Mouse (Mus musculus) intestine, embryonic 16.5 days (tissue): ENCODE data around the gene Fam50b. TPM values are rescaled to one million over a fixed set of nuclear protein-coding genes. Genes with fewer than 3 reads are reported as not detected.
A peak's percentile ranks its signal among the peaks of the same experiment; 100 is the strongest.

Experiments used
- ATAC-seq: fragments of 200-750 bp; cut with Nextera tagmentation; 2 replicates; pipeline ENCODE4 v1.8.0; 2017; ENCODE audit warnings: moderate TSS enrichment, moderate library complexity
- H3K27ac ChIP-seq: fragments of 300-500 bp; sonication (generic); 2 replicates; pipeline ENCODE4 v1.5.1; 2014; ENCODE audit warnings: mild to moderate bottlenecking, low read length
- H3K27me3 ChIP-seq: fragments of 300-500 bp; sonication (generic); replicated peaks from 2 replicates; pipeline ENCODE4 v1.6.1; 2014; ENCODE audit warnings: low read length, control low read depth, mixed read lengths; ENCODE audit not compliant: control insufficient read depth, insufficient read depth
- H3K36me3 ChIP-seq: fragments of 300-500 bp; sonication (generic); 2 replicates; pipeline ENCODE4 v1.6.1; 2014; ENCODE audit warnings: low read length, control low read depth; ENCODE audit not compliant: control insufficient read depth, insufficient read depth
- H3K4me1 ChIP-seq: fragments of 300-500 bp; sonication (generic); 2 replicates; pipeline ENCODE4 v1.6.1; 2014; ENCODE audit warnings: low read length, control low read depth, mixed read lengths; ENCODE audit not compliant: control insufficient read depth, insufficient read depth
- H3K4me2 ChIP-seq: fragments of 300-500 bp; sonication (generic); 2 replicates; pipeline ENCODE4 v1.6.1; 2014; ENCODE audit warnings: low read depth, low read length, control low read depth
- H3K4me3 ChIP-seq: fragments of 300-500 bp; sonication (generic); 2 replicates; pipeline ENCODE4 v1.5.1; 2014; ENCODE audit warnings: mild to moderate bottlenecking, low read length
- H3K9ac ChIP-seq: fragments of 300-500 bp; sonication (generic); 2 replicates; pipeline ENCODE4 v1.6.1; 2014; ENCODE audit warnings: low read depth, low read length
- H3K9me3 ChIP-seq: fragments of 300-500 bp; sonication (generic); 2 replicates; pipeline ENCODE4 v1.6.1; 2016; ENCODE audit warnings: low read length, control low read depth; ENCODE audit not compliant: control insufficient read depth
- WGBS: fragments of 180-500 bp; shearing (Covaris S2); extraction: QIAGEN DNeasy Blood & Tissue Kit; methylation state at CpG from one replicate; pipeline ENCODE4 v1.1.7; 2014; 5-methylcytosine and 5-hydroxymethylcytosine counted together
- polyA plus RNA-seq: library from polyadenylated mRNA; unstranded; fragments of >200 nt; fragmentation: Nextera tagmentation; extraction: Ambion mirVana; gene quantifications from 2 replicates; pipeline ENCODE4 v1.2.1, GENCODE M21; 2015

Fam50b gene
- polyA plus RNA-seq, 1 experiment from 2014 or later = not detected

DNA sequence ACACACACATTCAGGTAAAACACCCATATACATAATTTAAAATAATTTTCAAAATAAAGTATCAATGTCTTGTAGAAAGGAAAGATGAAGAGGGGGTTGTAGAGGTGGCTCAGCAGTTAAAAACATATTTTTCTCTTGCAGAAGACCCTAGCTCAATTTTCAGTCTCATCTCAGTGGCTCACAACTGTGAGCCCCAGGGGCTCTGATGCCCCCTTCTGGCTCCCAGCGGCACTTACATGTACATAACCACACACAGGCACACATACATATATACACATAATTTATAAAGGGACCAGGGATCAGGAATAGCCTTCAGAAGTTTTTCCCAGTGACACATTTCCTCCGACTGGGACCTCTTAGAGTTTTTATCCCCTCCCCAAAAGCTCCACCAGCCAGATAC is 7.6 kb upstream of the Fam50b start:
- Histone ChIP-seq H3K9me3 (no peaks in the 10 kb centered on the region), H3K4me1 (peaks cover 16% of the 10 kb centered on the region; the same call in 1 of the 2 replicates), H3K4me3 (no peak overlapping the region), H3K27me3 (no peaks in the 10 kb centered on the region), H3K36me3 (no peaks in the 10 kb centered on the region), H3K4me2 (no peak overlapping the region), H3K27ac (peak overlapping the region; percentile 78; the same call in 1 of the 2 replicates), H3K9ac (no peak overlapping the region)
- ATAC-seq = no peak
- WGBS = 92% methylated on average over 2 of the region's 2 CpGs

DNA sequence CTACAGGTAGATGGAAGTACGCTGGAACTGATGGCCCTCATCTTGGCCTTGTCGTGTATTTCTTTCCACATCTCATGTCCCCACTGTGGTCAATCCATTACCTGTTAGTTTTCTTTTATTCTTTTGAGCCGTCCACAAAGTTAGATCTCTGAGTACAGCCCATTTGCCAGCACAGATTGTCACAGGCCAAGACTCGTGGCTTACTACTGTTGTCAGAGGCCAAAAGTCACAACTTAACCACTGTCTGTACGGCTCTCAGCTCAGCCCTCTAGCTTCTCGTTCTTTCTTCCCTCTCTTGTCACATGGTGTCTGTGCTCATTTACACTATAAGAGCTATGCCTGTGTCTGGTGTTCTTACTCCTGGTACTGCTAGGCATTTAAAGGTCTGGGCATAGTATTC is 3.1 kb upstream of the Fam50b start:
- H3K27me3 ChIP-seq = no peaks in the 10 kb centered on the region
- no peaks in the 10 kb centered on the region for H3K36me3 ChIP-seq
- 87% methylated on average over 6 of the region's 6 CpGs for WGBS
- no peaks in the 10 kb centered on the region for H3K9me3 ChIP-seq
- no peak overlapping the region for H3K9ac ChIP-seq
- no peak for ATAC-seq
- no peak overlapping the region for H3K4me3 ChIP-seq
- H3K4me2 ChIP-seq = no peak overlapping the region
- H3K4me1 ChIP-seq = 0 out of 2 replicates have a peak, but pooled peaks cover under 1% of the 10 kb centered on the region
- no peak overlapping the region for H3K27ac ChIP-seq

DNA sequence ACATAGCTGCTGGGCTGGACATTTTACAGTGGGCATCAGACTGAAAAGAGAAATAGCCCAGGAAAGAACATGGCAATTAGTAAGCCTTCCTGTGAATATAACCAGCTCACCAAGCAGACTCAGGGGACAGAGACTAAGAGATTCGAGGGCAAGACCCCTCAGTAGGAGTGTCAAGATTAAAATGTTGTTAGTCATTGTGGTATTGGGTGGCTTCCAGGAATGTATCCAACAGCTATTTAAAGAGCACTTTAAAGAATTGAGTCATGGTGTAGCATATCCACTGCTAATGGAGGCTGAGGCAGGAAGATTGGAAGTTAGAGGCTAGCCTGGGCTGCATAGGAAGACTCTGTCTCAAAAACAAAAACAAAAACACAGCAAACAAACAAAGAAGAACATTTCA is 870 bp upstream of the Fam50b start:
- no peak for ATAC-seq
- Histone ChIP-seq H3K27ac (no peak overlapping the region), H3K36me3 (no peaks in the 10 kb centered on the region), H3K9ac (no peak overlapping the region), H3K4me1 (no peaks in the 10 kb centered on the region), H3K9me3 (no peaks in the 10 kb centered on the region), H3K27me3 (no peaks in the 10 kb centered on the region), H3K4me2 (no peak overlapping the region), H3K4me3 (no peak overlapping the region)
- WGBS = 69% methylated on average over 1 of the region's 1 CpGs

DNA sequence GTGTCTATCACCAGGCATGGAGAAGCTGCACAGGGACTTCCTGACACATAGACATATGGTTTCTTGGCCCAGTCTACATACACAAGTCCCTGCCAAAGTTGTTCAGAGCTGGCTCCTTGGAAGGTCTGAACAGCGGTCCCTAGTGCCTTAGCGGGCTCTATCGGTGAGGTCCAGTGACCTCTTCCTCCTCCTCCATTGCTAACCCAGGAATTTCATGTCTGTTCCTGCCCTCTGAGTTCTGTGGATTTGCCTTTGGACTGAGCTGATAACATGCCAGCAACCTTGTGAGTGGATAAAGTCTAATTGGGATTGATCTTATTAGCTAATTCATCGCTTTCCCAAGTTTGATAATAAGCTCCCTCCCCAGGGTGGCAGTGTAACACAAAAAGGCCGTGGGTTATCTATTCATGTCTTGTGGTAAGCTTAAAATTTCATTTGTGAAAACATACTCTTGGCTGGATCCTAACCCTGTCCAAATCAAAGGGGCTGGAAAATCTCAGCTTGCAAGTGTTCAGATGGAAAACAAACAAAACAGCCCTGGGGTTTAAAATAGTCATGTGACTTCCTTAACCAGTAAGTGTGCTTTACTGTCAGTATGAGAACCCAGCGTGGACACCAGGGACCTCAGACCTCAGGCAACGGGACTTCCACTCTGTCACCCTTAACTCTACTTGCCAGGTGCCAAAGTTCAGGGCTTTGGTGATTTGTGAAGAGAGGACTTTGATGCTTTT is 3.5 kb downstream of the Fam50b start:
- WGBS = 69% methylated on average over 7 of the region's 7 CpGs
- H3K9ac ChIP-seq = no peak overlapping the region
- ATAC-seq = peak; percentile 75
- no peaks in the 10 kb centered on the region for H3K9me3 ChIP-seq
- H3K27me3 ChIP-seq = no peaks in the 10 kb centered on the region
- no peaks in the 10 kb centered on the region for H3K4me1 ChIP-seq
- H3K36me3 ChIP-seq = no peaks in the 10 kb centered on the region
- no peak overlapping the region for H3K4me2 ChIP-seq
- H3K27ac ChIP-seq = 0 out of 2 replicates have a peak overlapping the region, but pooled peaks have one; percentile 39
- H3K4me3 ChIP-seq = no peak overlapping the region

DNA sequence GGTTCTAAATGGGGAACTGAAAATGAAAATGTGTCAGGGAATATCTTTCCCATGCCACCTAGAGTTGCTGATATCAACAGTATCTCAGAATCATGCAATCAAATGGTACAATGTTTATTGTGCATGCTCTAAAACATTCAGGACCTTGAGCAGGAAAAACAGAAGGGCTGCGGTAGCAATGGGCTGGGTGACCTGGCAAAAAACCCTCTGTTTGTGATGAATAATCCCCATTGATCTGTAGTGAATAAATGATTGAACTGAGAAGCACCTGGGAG is 4.0 kb downstream of the Fam50b start:
- Histone ChIP-seq H3K27ac (peak overlapping the region; percentile 61), H3K27me3 (no peaks in the 10 kb centered on the region), H3K4me1 (no peaks in the 10 kb centered on the region), H3K9me3 (no peaks in the 10 kb centered on the region), H3K4me2 (no peak overlapping the region), H3K4me3 (no peak overlapping the region), H3K36me3 (no peaks in the 10 kb centered on the region), H3K9ac (no peak overlapping the region)
- 70% methylated on average over 1 of the region's 1 CpGs for WGBS
- ATAC-seq = no peak; the same call in 1 of the 2 replicates

DNA sequence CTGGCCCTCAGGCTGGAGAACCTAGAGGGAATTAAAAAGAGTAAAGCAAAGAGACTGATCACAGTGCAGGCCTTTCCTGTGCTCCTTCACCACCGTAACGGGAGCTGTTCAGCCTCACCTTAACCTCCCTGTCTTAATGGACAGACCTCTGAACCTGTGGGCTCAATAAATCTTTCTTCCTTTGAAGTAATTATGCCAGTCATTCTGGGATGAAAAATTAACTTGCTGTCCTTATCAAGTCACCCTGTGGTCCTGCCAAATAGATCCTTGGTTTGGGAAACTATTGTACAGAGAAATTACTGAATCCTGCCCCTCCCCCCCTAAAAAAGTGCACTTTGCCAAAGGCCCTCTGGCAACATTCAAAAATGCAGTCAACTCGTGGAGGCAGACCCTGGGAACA is 4.4 kb downstream of the Fam50b start:
- WGBS = 60% methylated on average over 3 of the region's 3 CpGs
- peak; percentile 48 for ATAC-seq
- H3K4me1 ChIP-seq = no peaks in the 10 kb centered on the region
- no peak overlapping the region for H3K4me2 ChIP-seq
- peak overlapping the region; percentile 61 for H3K27ac ChIP-seq
- no peak overlapping the region for H3K9ac ChIP-seq
- no peak overlapping the region for H3K4me3 ChIP-seq
- no peaks in the 10 kb centered on the region for H3K36me3 ChIP-seq
- no peaks in the 10 kb centered on the region for H3K27me3 ChIP-seq
- H3K9me3 ChIP-seq = no peaks in the 10 kb centered on the region

DNA sequence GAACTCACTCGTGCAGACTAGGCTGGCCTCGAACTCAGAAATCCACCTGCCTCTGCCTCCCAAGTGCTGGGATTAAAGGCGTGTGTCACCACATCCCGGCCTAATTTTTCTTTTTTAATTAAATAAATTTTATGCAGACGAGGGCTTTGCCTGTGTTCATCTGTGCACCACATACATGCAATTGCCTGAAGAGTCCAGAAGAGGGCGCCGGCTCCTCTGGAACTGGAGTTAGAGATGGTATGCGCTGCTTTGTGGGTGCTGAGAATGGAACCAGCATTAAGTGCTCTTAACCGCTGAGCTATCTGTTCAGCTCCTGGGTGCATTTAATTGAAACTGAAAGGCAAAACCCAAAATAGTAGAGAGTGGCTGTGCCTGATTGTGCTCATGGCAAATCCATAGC is 6.6 kb downstream of the Fam50b start:
- WGBS = 87% methylated on average over 9 of the region's 9 CpGs

DNA sequence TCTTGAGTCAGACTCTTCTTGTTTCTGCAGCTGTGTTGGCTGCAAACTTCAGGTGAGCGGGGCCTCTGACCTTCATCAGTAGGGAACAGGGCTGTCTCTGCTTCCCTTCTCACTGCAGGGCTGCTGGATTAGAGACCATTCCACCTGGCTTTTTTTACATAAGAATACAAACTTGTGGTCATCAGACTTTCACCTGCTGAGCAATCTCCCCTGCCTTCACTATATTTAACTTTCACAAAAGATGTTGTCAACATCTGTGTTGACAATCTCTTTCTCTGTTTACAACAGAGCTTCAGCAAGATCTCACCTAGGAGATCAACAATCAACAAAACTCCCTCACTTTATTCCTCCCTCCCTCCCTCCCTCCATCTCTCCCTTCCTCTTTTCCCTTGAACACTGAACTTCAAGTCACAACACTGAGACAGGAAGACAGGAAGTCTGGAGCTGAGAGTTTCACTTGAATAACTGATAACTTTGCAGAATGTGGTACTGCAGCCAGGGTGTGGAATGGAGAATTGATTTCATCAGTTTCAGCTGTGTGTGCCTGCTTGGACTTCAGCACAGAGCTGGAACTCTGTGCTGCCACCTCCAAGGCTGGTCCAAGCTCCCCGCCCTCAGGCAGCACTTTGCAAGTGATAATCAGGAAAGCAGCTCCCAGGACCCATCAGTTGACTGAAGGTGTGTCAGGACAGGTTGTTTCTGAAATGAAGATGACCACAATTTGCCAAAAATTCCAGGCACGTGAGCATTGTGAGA is 7.3 kb downstream of the Fam50b start:
- H3K4me1 ChIP-seq = no peaks in the 10 kb centered on the region
- no peaks in the 10 kb centered on the region for H3K9me3 ChIP-seq
- H3K4me3 ChIP-seq = no peak overlapping the region
- no peak overlapping the region for H3K4me2 ChIP-seq
- WGBS = 71% methylated on average over 3 of the region's 3 CpGs
- H3K27me3 ChIP-seq = no peaks in the 10 kb centered on the region
- no peak overlapping the region for H3K27ac ChIP-seq
- ATAC-seq = peak; percentile 71
- H3K9ac ChIP-seq = no peak overlapping the region
- H3K36me3 ChIP-seq = no peaks in the 10 kb centered on the region

More for the DNA sequence above, 6.6 kb downstream of the Fam50b start:
- Histone ChIP-seq H3K36me3 (no peaks in the 10 kb centered on the region), H3K9ac (no peak overlapping the region), H3K27me3 (no peaks in the 10 kb centered on the region), H3K9me3 (no peaks in the 10 kb centered on the region), H3K27ac (no peak overlapping the region), H3K4me1 (no peaks in the 10 kb centered on the region), H3K4me3 (no peak overlapping the region), H3K4me2 (no peak overlapping the region)
- ATAC-seq = no peak

DNA sequence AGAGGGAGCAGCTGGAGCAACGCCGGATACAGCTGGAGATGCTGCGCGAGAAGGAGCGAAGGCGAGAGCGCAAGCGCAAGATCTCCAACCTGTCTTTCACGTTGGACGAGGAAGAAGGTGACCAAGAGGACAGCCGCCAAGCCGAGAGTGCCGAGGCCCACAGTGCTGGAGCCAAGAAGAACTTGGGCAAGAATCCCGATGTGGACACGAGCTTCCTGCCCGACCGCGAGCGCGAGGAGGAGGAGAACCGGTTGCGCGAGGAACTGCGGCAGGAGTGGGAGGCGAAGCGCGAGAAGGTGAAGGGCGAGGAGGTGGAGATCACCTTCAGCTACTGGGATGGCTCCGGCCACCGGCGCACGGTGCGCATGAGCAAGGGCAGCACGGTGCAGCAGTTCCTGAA is 12.2 kb downstream of the Fam50b start:
- Histone ChIP-seq H3K4me1 (no peaks in the 10 kb centered on the region), H3K9me3 (no peaks in the 10 kb centered on the region), H3K36me3 (no peaks in the 10 kb centered on the region), H3K9ac (no peak overlapping the region), H3K27me3 (no peaks in the 10 kb centered on the region), H3K27ac (no peak overlapping the region), H3K4me3 (no peak overlapping the region), H3K4me2 (no peak overlapping the region)
- WGBS = 90% methylated on average over 34 of the region's 34 CpGs
- no peak for ATAC-seq
